Mouse (Mus musculus): ENCODE measurements at regions not wholly inside any gene's neighbourhood (a gene's known extent, or its start where the extent isn't known, plus 50 kb on each side); places are given as distances from the start of the nearest gene placed in this dataset.

DNA sequence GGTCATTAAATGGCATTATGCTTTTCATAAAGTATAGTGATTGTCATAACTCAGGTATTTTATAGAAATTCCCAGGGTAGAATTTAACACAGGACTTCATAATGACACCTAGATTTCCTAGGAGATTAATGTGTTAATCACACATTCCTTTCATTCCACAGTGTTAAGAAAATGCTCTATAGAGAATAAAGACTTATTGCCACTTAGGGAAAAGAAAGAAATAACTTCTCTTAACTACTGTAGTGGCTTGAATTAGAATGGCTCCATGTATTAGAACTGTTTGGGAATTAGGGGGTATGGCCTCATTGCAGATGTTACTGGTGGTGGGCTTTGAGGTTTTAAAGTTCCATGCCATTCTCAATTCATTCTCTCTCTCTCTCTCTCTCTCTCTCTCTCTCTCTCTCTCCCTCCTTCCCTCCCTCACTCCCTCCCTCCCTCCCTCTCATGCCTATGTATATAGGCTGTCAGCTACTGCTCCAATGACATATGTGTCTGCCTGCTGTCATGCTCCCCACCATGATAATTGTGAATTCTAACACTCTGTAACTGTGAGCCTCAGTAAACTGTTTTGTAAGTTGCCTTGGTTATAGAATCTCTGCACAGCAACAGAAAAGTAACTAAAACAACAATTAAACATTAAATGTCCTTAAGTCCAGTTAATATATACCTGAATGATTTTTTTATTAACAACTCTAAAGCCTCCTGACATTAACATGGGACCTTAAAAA is 425.1 kb upstream of the Depdc1a start:
- DNase-seq (ENCODE audit: low read depth, low spot score): no peak

DNA sequence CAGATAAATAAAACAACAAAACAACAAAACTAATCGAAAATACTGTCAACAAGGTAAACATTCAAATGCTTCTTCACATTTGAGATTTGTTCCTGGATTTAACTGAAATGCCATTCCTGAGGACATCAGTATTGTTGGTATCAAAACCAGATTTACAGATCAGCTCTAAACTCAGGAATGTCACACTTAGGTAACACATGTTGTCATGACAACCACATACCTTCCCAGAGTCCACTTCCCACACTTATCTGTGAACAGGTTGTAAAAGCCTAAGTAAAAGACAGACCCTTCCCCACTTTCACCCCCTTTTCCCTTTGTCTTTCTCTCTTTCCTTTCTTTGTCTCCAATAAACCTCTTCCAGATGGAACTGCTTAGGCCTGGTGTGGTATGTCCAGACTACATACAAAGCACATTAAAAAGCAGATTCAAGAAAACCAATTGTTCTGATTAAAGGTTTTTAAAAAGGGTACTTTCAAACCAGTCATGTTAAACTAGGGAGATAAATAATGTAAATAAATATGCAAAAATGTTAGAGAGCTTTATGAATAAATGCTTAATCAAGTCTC is 438.2 kb upstream of the Depdc1a start:
- no peak for DNase-seq (ENCODE audit: low read depth, low spot score)

DNA sequence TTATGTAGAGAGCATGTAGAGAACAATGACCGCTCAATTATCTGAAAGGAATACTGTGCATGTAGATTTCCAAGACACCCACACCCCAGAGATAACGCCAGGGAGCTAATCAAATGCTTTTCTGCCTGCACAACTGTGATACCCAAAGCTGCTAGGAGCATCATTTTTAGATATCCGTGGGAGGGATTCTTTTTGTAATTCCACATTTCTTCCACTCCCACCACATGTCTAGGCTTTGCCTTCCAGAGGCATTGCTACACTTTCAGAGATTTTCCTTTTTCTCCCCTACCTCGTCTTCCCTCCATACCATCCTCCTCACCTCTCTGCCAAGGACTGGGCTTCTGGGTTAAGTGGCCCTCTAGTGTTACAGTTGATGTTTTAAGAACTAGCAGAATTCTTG is 460.4 kb upstream of the Depdc1a start:
- peak; percentile 93 for DNase-seq (ENCODE audit: low read depth, low spot score)

DNA sequence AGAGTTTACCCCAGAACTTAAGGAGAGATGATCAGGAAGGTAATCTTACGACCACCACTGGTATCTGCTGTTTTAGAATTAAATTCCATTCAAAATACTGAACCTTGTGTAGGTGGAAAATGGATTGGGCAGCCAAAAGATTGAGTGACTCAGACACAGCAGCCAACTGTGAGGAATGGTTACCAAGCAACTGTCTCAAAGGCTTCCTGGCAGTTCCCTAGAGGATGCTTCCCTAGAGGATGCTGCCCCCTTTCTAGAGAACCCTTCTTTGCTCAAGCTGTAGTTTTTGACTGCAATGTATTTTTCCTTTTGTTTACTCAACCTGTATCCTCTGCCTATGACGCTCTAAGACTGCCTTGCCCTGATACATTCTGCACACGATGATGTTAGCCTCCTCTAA is 463.7 kb upstream of the Depdc1a start:
- DNase-seq (ENCODE audit: low read depth, low spot score): peak; percentile 88

DNA sequence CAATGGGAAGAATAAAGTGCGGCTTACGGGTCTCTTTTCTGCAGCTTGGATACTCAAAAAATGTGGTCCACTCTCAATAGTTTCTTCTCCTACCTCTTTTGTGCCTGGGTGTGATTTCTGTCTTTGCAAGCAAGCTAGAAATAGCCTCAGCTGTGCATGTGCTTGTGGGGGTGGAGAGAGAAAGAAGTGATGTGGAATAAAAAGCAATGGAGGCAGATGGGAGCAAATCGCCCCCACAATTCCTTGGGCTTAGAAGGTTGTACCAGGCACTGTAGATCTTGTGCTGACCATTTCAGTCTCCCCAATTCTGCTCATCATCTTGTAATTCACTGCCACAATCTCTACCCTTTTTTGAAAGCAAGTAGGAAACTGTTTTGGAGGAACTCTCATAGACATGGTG is 464.6 kb upstream of the Depdc1a start:
- DNase-seq (ENCODE audit: low read depth, low spot score): peak; percentile 93

DNA sequence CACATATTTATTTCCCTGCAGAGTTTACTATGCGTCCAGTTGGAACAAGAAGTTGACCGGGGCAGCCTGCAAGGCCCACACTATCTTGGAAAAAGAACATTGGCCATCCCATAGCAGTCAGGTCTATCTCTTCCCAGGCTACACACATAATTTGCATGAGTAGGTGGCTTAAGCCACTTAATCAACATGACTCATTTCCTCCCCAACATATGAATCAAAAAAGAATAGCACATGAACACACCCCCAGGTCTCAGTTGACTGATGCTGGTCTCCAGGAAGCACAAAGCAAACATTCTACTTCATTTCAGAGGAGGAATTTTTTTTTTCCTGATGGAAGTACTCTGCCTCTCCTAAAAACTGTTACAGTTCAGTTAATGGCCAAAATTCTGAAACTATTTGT is 465.3 kb upstream of the Depdc1a start:
- peak; percentile 63 for DNase-seq (ENCODE audit: low read depth, low spot score)

DNA sequence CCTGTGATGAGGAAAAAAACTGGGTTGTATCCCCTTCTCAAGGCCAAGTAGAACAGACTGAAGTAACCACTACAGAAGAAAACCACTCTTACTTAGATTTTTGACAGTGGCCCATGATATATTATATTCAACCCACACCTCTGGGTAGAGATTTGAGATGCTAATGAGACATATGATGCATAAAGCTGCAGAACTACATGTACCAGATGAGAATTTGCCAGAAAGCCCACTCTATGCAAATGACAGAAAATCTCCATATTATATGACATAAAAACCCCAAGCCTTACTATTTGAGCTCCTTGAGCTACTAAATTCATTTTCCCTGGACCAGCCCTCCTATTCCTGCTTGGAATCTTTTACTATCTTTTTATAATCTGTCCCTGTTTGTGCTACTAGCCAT is 458.4 kb upstream of the Lrrc7 start:
- peak; percentile 72 for DNase-seq (ENCODE audit: low read depth, low spot score)

DNA sequence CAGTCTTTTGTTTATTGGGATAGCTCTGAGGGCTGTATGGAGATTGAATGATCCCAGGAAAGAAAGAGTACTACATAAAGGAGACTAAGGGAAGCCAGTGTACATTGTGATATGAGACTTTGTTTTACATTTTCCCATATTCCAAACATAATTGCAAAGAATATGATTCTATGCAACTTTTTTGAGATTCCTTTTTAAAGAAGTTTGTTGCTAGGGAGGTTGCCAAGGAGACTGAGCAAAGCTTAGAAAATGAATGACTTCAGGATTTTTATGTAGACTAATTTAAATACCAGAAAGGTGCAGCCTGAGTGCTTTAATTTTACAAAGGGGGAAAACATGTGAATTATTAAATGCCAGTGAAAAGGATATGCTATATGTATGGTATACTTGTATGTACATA is 455.2 kb upstream of the Lrrc7 start:
- DNase-seq (ENCODE audit: low read depth, low spot score): peak; percentile 80

DNA sequence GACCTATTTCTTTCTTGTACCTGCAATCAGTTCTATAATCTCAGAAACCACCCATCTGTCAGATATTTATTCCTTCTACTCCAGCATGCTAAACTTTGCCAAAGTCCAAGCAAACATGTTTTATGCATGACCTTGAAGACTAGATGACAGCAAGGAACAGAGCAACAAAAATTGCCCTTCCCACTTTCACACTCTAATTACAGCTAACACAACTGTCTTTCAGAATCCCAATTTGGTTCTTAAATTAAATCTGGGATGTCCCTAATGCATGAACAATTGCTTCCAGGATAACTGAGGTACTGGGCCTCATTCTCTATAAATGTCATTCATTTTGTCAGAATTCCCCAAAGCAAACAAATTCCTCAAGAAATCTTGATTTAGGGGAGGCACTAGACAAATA is 454.4 kb upstream of the Lrrc7 start:
- no peak for DNase-seq (ENCODE audit: low read depth, low spot score)

DNA sequence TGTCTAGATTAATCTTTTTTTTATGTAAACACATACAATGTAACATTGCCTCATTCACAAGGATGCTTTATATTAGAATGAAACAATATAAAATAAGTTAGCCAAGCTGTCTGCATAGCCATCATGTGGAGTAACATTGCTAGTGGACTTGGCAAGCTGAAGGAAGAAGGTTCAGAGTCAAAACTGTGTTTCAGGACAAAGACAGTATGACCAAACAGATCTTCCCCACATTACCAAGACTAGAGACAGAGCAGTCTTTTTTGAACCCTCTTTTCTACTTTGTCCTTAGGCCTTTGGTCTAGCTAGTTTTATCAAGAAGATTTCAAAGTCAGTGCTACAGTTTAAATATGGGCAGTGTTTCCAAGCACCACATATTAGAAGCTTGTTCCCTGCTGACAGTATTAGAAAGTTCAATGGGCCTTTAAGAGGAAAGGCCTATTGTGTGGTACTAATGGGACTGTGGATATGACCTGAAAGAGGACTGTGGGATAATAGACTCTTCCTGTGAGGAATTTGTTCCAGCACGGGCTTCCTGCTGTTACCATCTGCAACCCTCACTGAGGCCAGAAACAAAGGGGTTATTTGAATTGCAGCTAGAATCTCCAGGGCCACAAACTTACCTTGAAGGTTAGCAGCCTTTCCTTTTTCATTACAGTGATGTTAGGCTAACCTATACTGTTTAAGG is 449.1 kb upstream of the Lrrc7 start:
- peak; percentile 46 for DNase-seq (ENCODE audit: low read depth, low spot score)

DNA sequence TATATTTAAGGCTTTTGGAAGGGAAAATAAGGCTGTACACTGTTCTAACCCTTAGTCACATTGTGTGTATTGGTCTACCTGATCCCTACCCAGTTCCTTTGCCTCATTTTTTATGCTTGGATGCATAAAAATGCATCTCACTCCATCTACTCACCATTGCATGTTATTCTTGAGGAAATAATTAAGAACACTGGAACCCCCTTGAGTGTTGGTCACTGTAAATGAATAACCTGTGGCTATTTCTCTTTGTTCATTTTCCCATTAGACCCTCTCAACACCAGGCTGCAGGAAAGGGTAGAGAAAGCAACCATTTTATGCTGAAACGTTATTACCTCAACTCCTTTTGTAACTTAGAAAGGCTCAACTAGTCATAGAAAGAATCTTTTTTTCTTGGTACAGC is 442.0 kb upstream of the Lrrc7 start:
- DNase-seq (ENCODE audit: low read depth, low spot score): no peak

DNA sequence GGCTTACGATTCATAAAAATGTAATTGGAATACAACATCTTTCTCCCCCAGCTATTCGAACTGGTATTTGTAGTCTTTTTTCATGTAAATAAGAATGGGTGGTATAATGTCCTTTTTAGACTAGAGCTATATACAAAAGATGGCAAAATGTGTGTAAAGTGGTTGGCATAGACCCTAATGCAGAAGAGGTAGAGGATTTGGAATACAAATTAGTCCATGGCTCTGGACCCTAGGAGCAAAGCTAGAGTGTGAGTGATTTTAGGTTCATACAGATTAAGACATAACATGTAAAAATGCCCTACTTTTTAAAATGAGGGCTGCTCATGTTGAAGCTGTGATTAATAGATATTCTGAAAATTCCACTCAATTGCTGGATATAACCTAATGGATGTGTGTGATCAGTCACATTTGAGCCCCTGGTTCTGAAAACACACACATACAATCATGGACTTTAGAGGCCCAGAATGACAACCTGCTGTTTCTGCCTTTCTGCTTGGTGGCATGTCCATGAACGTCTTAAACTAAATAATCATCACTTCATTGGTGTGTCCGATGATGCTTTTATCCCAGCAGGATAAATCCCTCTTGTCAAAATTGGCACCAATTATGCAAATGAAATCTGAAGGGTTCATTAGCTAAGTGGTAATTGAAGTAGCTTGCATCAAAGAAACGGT is 423.6 kb upstream of the Lrrc7 start:
- no peak for DNase-seq (ENCODE audit: low read depth, low spot score)

DNA sequence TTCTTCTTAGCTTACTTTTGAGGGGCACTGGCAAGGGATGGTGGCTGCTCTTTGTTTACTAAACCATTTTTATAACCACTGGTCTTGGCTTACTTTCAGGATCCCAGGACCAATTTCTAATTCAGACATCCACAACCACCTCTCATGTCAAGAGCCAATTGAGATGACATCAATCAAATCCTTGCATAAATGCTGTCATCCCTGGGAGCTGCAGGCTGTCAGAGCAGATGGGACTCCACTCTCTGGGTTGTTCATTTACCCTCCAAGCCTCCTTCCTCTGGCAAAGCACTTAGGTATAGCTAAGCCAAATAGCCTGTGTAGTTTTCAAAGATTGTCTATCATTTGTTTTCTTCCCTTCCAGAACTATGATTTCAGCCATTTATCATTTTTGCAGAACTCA is 385.0 kb upstream of the Lrrc7 start:
- DNase-seq (ENCODE audit: low read depth, low spot score): peak; percentile 4

DNA sequence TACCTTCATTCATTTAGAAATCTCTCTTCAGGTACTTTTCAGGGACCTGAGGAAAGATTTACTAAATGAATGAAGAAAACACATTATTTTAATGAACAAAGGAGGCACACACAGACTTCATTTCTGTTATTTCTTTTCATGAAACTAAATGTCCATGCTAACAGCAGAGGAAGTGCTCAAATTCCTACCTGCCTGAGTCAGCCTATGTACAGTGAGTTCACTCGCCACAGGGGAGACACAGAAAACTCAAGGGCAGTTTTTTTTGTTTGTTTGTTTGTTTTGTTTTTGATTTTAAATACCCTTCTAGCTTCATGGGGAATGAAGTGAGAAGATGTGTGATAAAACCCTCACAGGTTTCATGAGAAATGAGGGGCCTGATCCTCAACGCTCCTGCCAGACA is 343.1 kb upstream of the Lrrc7 start:
- no peak for DNase-seq (ENCODE audit: low read depth, low spot score)

DNA sequence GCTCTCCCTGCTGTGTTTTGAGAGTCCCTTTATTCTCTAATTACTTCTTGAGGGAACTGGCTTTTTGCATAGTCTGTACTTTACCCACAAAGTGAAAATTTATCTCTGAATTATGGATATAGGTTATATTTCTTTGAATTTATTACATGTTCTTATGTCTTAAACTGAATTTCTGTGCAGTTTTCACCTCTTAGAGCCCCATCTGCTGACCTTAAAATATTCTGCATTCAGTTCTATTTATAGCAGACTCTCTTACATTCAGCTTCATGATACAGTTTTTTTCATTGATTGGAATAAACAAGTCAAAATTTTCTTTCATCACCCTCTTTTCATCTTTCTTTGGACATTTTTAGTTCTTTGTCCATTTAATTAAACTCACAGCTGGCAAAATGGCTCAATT is 337.4 kb upstream of the Lrrc7 start:
- DNase-seq (ENCODE audit: low read depth, low spot score): peak; percentile 14

DNA sequence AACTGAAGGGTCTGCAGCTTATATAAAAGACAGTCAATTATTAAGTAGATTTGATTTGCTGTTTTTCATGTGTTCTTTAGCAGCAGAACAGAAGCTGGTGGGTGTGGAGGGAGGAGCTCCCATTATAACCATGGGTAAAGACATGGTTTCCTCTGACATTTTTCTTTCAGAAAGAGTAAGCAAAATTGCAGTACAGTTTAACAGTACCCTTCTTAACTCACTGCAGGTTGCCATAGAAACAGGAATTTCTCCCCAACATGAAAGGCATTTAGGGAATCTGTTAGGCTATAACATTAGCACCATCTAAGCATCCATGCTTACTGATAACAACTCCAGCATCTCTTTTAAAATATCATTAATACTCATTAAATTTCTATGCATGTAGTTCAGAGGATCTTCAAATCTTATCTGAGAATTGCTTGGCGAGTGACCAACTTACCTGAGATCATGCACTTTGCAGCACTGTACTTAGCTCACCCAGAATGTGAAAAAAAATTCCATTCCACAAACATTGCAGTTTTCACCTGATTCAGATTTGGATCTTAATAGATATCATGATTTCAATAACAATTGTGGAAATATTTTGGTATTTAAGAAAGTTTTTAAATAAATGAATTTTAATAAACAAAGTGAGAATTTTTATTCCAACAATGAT is 324.8 kb upstream of the Lrrc7 start:
- DNase-seq (ENCODE audit: low read depth, low spot score): peak; percentile 86

DNA sequence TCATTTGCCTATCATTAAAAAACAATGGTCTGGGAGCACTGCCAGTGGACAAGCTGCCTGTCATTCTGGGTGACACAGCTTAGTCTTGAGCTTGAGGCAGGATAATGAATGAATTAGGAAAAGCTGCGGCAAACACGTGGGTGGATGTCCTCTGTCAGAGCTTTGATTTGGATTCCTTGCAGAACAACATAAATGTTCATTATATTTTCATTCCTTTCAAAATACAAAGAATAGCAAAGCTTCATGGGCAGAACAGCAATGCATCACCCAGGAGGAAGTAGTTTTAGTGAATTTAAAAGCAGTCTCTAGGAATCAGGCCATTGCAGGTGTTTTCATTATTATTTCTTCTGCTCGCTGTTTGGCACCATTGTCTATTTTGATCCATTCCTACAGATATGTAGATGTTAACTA is 324.3 kb upstream of the Lrrc7 start:
- DNase-seq (ENCODE audit: low read depth, low spot score): peak; percentile 62
